Mouse (Mus musculus): ENCODE data around the gene Il17c. TPM values are rescaled to one million over a fixed set of nuclear protein-coding genes. Genes with fewer than 3 reads are reported as not detected.

Il17c gene
- total and polyA plus RNA-seq, 3 experiments, result not detected

DNA sequence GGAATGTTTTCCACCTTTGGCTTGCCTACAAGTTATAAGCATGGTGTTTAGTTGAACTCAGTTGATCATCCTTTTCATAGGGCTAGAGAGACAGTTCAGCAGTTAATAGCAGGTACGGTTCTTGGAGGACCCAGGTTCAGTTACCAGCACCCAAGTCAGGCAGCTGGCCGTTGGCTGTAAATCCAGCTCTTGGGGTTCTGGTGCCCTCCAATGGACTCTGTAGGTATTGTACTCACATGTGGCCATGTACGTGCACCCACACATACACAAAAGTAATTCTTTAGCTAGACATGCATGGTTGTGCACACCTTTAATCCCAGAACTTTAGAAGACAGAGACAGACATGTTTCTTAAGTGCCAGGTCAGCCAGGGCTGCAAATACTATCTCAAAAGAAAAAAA lies 32.5 kb upstream of the Il17c start:
- Histone ChIP-seq H3K27ac (no peak overlapping the region), H3K79me2 (replicated peaks; ENCODE audit: control insufficient read depth, insufficient read depth, low read length) (no peaks in the 10 kb centered on the region), H3K4me1 (ENCODE audit: control insufficient read depth, insufficient read depth, low read length) (no peaks in the 10 kb centered on the region), H3K36me3 (ENCODE audit: control insufficient read depth, insufficient read depth, low read length) (no peaks in the 10 kb centered on the region), H3K4me3 (no peak overlapping the region), H3K9ac (ENCODE audit: low read depth, low read length) (no peak overlapping the region), H3K27me3 (ENCODE audit: control insufficient read depth, insufficient read depth, low read length) (no peaks in the 10 kb centered on the region)
- no peak for DNase-seq
- peak; percentile 33 for TF ChIP-seq CTCF (IDR thresholded peaks at IDR 0.05)
- no peak for TF ChIP-seq EP300 (IDR thresholded peaks at IDR 0.05; ENCODE audit: insufficient read depth, low read depth, low read length)
- intact Hi-C loops (cut with DNase I), result no loop called here
- WGBS, result 91% methylated on average over 3 of the region's 3 CpGs

DNA sequence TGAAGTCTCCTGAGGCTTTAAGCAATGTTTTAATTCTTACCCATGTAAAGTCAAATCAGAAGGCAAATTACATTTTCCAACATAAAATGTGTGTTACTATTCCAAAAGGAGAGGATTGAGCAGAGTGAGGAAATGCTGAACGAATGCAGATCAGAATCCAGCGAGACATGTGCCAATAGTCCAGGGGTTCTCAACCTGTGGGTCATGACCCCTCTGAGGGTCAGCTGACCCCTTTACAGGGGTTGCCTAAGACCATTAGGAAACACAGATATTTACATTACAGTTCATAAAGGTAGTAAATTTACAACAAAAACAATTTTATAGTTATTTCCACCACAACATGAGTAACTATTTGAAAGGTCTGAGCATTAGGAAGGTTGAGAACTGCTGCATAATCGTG lies 31.1 kb upstream of the Il17c start:
- H3K9ac ChIP-seq (ENCODE audit: low read depth, low read length), result no peak overlapping the region
- H3K27ac ChIP-seq, result no peak overlapping the region
- no peaks in the 10 kb centered on the region for H3K79me2 ChIP-seq (replicated peaks; ENCODE audit: control insufficient read depth, insufficient read depth, low read length)
- no peaks in the 10 kb centered on the region for H3K4me1 ChIP-seq (ENCODE audit: control insufficient read depth, insufficient read depth, low read length)
- no peak overlapping the region for H3K4me3 ChIP-seq
- WGBS, result 77% methylated on average over 3 of the region's 3 CpGs
- intact Hi-C loops (cut with DNase I), result no loop called here
- no peaks in the 10 kb centered on the region for H3K36me3 ChIP-seq (ENCODE audit: control insufficient read depth, insufficient read depth, low read length)
- H3K27me3 ChIP-seq (ENCODE audit: control insufficient read depth, insufficient read depth, low read length), result no peaks in the 10 kb centered on the region
- TF ChIP-seq POLR2A (IDR thresholded peaks at IDR 0.05; ENCODE audit: insufficient read depth, low read depth, low read length) (no peak), EP300 (IDR thresholded peaks at IDR 0.05; ENCODE audit: insufficient read depth, low read depth, low read length) (no peak), CTCF (IDR thresholded peaks at IDR 0.05) (no peak)
- DNase-seq, result no peak

DNA sequence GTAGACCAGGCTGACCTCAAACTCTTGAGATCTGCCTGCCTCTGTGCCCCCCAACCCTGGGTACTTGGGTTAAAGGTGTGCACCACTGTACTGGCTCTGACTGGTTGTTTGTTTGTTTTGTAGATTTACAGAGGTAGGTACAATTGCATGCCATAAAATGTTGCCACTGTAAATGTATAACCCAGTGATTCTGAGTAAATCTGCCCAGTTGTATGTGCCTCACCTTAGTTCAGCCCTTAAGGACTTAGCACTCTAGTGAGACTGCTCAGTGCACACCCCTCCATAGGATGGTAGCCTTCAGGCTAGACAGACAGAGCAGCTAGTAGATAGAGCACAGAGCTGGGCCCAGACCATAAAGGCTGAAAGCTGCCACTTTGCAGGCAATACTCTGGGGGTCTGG lies 28.1 kb upstream of the Il17c start:
- H3K4me3 ChIP-seq, result no peak overlapping the region
- no peaks in the 10 kb centered on the region for H3K4me1 ChIP-seq (ENCODE audit: control insufficient read depth, insufficient read depth, low read length)
- H3K27ac ChIP-seq, result no peak overlapping the region
- DNase-seq, result no peak
- H3K27me3 ChIP-seq (ENCODE audit: control insufficient read depth, insufficient read depth, low read length), result no peaks in the 10 kb centered on the region
- H3K79me2 ChIP-seq (replicated peaks; ENCODE audit: control insufficient read depth, insufficient read depth, low read length), result no peaks in the 10 kb centered on the region
- TF ChIP-seq POLR2A (IDR thresholded peaks at IDR 0.05; ENCODE audit: insufficient read depth, low read depth, low read length), result no peak
- no peak for TF ChIP-seq CTCF (IDR thresholded peaks at IDR 0.05)
- no peak for TF ChIP-seq EP300 (IDR thresholded peaks at IDR 0.05; ENCODE audit: insufficient read depth, low read depth, low read length)
- intact Hi-C loops (cut with DNase I), result no loop called here
- no peak overlapping the region for H3K9ac ChIP-seq (ENCODE audit: low read depth, low read length)
- no peaks in the 10 kb centered on the region for H3K36me3 ChIP-seq (ENCODE audit: control insufficient read depth, insufficient read depth, low read length)

DNA sequence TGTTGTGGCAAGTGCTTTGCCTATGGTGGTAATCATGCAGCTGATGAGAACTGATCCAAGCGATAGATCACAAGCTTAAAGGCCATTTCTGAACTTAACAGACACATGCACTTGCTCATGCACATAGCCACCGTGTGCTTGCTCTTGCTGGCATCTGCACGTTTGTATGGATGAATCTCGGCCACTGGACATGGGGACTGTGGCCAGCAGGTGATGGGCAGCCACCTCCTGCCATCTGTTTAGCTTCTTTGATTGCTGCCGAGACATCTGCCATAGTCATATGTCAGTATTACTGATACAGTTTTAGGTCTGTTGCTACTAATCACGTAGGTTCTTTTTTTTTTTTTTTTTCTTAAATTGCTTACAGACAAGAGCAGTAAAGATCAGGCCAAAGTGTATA lies 26.5 kb upstream of the Il17c start:
- Histone ChIP-seq H3K4me3 (no peak overlapping the region), H3K79me2 (replicated peaks; ENCODE audit: control insufficient read depth, insufficient read depth, low read length) (no peaks in the 10 kb centered on the region), H3K4me1 (ENCODE audit: control insufficient read depth, insufficient read depth, low read length) (no peaks in the 10 kb centered on the region), H3K36me3 (ENCODE audit: control insufficient read depth, insufficient read depth, low read length) (no peaks in the 10 kb centered on the region), H3K27ac (no peak overlapping the region), H3K27me3 (ENCODE audit: control insufficient read depth, insufficient read depth, low read length) (no peaks in the 10 kb centered on the region), H3K9ac (ENCODE audit: low read depth, low read length) (no peak overlapping the region)
- DNase-seq, result no peak
- 84% methylated on average over 6 of the region's 6 CpGs for WGBS
- no peak for TF ChIP-seq EP300 (IDR thresholded peaks at IDR 0.05; ENCODE audit: insufficient read depth, low read depth, low read length)
- no peak for TF ChIP-seq CTCF (IDR thresholded peaks at IDR 0.05)
- TF ChIP-seq POLR2A (IDR thresholded peaks at IDR 0.05; ENCODE audit: insufficient read depth, low read depth, low read length), result no peak
- intact Hi-C loops (cut with DNase I), result no loop called here

DNA sequence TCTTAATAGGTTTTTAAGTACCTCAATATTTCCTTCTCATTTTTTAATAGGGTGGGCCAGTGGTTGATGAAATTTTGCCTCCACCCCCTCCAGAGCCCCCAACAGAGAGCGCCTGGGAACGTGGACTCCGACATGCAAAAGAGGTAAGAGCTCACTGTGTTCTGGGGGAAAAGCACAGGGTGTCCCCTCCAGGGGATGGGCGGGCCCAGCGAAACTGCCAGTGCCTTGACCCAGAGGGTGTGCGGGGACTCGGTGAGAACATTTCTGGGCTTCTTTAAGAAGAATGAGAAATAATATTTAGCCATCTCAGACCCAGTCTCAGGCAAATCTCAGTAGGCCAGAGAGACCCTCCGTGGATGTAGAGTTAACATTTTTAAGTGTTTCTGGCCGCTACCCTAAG lies 23.6 kb upstream of the Il17c start:
- H3K36me3 ChIP-seq (ENCODE audit: control insufficient read depth, insufficient read depth, low read length), result no peaks in the 10 kb centered on the region
- H3K9ac ChIP-seq (ENCODE audit: low read depth, low read length), result no peak overlapping the region
- no peak overlapping the region for H3K27ac ChIP-seq
- DNase-seq, result no peak
- no peaks in the 10 kb centered on the region for H3K4me1 ChIP-seq (ENCODE audit: control insufficient read depth, insufficient read depth, low read length)
- 94% methylated on average over 9 of the region's 9 CpGs for WGBS
- TF ChIP-seq POLR2A (IDR thresholded peaks at IDR 0.05; ENCODE audit: insufficient read depth, low read depth, low read length) (no peak), CTCF (IDR thresholded peaks at IDR 0.05) (no peak), EP300 (IDR thresholded peaks at IDR 0.05; ENCODE audit: insufficient read depth, low read depth, low read length) (no peak)
- intact Hi-C loops (cut with DNase I), result no loop called here
- H3K79me2 ChIP-seq (replicated peaks; ENCODE audit: control insufficient read depth, insufficient read depth, low read length), result no peaks in the 10 kb centered on the region
- H3K4me3 ChIP-seq, result no peak overlapping the region
- H3K27me3 ChIP-seq (ENCODE audit: control insufficient read depth, insufficient read depth, low read length), result no peaks in the 10 kb centered on the region

DNA sequence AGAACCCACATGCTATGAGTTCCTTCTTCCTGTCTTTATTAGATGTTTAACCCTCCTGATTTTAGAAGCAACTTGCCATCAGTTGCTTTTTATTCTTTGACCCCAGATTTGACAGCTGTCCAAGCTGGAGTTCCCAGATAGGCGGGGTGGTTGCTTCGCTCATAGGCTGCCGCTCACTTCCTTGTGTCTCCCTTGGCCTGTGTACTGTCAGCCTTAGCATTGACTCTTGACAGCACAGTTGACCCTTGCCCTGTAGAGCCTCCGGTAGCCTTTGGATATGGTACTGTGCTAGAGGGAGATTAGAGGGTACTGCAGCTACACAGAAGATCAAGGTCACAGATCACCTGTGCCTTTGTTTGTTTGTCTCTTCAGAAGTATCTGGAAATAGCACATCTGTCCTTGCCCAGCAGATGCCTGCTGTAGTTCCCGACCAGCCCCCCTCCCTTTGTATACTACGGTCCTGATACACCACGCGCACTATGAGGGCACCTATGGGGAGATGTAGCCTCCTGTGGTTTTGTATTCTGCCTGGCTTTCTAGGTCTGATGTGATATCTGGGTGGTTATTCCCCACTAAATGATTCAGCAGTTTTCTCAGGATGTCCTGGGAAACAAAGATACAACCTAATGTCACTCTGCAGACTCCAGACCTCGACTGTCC lies 16.5 kb upstream of the Il17c start:
- intact Hi-C loops (cut with DNase I), result no loop called here
- no peaks in the 10 kb centered on the region for H3K4me1 ChIP-seq (ENCODE audit: control insufficient read depth, insufficient read depth, low read length)
- TF ChIP-seq POLR2A (IDR thresholded peaks at IDR 0.05; ENCODE audit: insufficient read depth, low read depth, low read length) (no peak), EP300 (IDR thresholded peaks at IDR 0.05; ENCODE audit: insufficient read depth, low read depth, low read length) (no peak), CTCF (IDR thresholded peaks at IDR 0.05) (no peak)
- no peak overlapping the region for H3K9ac ChIP-seq (ENCODE audit: low read depth, low read length)
- H3K36me3 ChIP-seq (ENCODE audit: control insufficient read depth, insufficient read depth, low read length), result no peaks in the 10 kb centered on the region
- 55% methylated on average over 9 of the region's 9 CpGs for WGBS
- no peak for DNase-seq
- H3K27ac ChIP-seq, result no peak overlapping the region
- H3K79me2 ChIP-seq (replicated peaks; ENCODE audit: control insufficient read depth, insufficient read depth, low read length), result no peaks in the 10 kb centered on the region
- no peaks in the 10 kb centered on the region for H3K27me3 ChIP-seq (ENCODE audit: control insufficient read depth, insufficient read depth, low read length)
- no peak overlapping the region for H3K4me3 ChIP-seq

All from heart, adult 2 months (tissue).